Mouse (Mus musculus) ovary, postnatal 14 days (tissue): ENCODE measurements around the gene Bcr.
"Not testable (repeated sequence)": the region's sequence is repeated elsewhere in the genome, so short reads cannot be mapped to it uniquely, and the experiment has no call there.

ENCODE experiments used
- DNase-seq: peaks from one replicate; pipeline ENCODE4 v3.0.0; 2022; ENCODE audit warnings: low spot score

Bcr gene

DNA sequence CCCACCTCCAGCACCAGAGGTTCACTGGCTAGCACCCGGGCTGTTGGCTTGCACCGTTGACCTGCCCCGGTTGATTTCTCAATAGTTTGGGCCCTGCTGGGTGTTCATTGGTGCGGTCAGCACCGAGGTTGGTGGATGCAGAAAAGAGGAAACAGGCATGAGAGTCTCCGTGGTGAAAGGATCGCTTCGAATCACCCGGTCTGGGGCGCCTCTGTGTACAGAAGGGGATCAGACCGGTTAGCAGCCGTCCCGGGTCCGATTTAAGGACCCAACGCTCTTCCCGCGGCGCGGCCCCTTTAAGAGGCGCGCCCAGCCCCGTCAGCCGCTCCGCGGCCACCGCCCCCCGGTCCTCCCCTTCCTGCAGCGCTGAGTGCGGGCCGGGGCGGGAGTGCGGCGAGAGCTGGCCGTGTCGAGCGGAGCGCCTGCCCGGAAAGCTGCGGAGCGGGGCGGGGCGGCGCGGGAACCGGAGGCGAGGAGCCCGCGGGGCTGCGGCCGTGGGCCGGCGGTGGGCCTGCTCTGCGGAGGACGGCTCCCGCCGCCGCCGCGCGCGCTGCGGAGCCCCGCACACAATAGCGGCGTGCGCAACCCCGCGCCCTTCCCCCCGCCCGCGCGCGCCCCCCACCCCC is at the start of gene Bcr:
TSS of gene Bcr (plus strand) at position 376 of the 626 bp plus-strand sequence.
- DNase-seq, result peak; percentile 59

DNA sequence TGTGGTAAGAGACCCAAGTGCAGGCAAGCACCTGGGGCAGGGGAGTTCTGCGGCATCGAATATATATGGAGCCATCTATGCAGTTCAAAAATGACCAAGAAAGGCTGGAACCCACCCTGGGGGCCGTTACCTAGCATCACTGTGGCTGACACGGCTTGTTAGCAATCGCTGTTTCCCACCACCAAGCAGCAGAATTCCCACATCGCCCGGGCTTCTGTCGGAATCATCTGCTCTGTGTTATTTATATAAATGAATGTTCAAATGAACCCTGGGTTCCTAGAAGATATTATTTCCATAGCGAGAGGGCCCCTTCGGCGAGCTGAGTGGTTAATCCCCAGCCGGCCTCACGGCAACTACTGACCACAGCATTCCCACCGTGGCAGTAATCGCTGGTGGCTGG is 49.7 kb upstream of the Bcr start:
- no peak for DNase-seq

DNA sequence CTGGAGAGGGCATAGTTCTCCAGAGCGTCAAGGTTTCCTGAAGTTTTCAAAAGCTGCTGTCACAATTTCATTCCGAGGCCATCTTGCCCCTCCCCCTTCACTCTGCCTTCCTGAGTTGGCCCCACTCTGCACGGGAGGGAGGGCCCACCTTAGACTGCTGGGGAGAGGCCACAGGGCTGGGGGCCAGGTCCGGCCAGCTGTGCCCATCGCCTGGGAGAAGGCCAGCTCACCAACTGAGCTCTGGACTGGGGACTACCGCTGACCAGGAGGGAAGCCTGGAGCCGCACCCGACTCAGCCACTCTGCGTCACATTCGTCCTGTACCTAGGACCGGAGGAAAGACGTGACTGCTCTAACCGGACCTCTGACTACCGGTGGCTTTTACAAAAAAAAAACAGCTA is 44.9 kb upstream of the Bcr start:
- no peak for DNase-seq

DNA sequence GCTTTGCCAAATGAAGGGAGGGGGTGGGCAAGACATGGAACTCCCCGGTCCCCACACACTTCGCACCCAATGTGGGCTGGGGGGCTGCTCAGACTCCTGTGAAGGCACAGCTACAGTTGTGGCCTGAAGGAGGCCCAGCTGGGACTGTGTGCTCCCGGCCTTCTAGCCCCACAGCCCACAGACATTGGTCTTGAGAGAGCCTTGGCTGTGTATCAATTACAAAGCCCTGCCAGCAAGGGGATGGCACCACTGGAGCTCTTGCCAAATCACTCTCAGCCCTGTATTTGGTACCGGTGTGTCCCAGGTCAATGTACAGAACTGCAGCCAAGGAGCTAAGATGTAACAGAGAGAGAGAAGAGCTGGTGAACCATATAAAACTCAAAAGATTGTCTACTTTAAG is 43.9 kb upstream of the Bcr start:
- no peak for DNase-seq

DNA sequence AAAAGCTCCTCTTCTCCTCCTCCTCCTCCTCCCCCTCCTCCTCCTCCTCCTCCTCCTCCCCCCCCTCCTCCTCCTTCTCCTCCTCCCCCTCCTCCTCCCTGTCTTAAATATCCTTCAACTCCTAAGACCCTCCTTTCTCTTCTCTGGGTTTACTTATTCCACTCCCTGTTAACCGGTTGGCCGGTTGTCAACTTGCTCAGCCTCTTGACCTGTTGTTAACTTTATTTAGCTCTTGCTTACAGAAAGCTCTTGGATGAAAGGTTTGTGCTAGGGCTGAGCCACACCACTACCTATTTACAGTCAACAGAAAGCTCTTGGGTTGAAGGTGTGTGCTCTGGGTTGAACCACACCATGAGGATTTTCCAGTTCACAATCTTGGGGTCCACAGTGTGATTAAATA is 40.1 kb upstream of the Bcr start:
- DNase-seq, result no peak

DNA sequence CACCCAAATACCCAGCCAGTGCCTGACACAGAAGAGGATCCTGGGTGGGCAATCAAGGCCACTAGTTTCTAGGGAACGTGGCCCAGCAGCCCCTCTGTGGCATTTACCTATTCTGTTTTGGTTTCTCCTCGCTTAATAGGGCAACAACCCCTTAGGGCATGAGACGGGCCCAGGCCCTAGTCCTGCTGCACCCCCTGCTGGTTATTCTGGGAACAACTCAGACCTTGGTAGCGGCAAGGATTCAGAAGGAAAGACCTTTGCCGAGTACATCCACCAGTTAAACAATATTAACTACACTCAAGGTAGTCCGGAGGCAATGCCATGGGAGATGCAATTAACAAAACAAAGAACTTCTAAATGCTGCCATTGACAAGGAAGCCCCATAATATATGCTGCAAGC is 39.3 kb upstream of the Bcr start:
- DNase-seq, result peak; percentile 74

DNA sequence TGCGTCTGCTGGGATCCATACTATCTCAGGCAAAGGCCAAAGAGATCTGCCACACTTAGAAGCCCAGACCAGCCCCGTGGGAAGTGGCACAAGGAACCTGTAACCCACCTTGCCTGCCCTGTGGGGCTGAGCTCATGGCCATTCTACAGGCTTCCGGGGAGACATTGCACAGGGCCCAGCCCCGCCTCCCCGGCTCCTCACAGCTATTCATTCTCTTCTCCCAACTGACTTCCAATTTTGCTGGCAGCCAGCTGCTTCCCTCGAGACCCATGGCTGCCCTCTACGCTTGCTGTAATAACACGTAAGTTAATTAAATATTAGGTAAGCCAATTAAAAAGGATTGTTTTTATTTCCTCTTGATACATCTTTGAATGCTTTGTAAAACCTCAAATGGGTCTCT is 33.9 kb upstream of the Bcr start:
- no peak for DNase-seq

DNA sequence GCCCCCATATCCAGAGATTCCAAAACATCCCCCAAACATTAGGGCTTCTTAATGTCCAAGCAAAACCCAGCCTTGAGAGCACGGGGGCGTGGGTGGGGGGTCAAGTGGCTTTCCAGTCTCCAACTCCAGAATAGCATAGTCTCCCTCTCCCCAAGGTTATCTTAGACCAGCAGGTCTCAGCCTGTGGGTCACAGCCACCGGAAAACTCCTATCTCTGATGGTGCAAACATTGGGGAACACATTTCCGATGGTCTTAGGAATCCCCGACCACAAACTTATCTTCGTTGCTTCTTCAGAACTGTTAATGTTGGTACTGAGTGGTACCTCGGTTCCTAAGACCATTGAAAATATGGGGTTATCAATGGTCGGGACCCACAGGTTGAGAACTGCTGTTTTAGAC is 31.6 kb upstream of the Bcr start:
- DNase-seq, result no peak

DNA sequence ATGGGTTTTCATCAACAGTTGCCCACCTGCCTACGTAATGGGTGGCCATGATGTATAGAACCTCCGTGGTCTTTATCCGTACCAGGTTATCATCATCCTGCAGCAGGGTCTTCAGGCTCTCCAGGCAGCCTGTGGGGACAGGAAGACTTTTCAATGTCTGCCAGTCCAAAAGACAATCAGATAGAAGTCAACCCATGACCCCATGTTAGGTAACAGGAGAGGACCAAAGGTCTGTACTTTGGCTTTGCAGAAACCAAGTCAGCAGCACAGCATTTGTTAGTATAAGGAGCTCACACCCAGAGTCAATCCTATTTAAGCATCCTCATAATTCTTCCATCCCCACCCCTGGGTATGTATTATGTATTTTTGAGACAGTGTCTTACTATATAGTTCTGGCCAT is 30.7 kb upstream of the Bcr start:
- no peak for DNase-seq

DNA sequence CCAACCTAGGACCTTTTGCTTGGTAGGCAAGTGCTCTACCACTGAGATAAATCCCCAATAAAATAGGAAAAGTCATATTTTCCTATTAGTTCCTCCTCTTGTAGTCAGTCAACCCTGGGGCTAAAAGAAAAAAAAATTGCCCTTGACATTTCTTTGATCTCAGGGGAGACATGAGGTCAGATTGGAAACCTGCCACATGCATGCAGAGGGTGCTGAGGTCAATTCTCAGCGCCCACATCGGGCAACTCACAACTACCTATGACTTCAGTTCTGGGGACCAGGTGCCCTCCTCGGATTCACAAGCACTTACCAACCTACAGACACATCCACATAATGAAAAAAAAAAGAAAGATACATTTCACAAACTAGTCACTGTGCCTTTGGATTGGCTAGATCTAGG is 30.2 kb upstream of the Bcr start:
- no peak for DNase-seq

DNA sequence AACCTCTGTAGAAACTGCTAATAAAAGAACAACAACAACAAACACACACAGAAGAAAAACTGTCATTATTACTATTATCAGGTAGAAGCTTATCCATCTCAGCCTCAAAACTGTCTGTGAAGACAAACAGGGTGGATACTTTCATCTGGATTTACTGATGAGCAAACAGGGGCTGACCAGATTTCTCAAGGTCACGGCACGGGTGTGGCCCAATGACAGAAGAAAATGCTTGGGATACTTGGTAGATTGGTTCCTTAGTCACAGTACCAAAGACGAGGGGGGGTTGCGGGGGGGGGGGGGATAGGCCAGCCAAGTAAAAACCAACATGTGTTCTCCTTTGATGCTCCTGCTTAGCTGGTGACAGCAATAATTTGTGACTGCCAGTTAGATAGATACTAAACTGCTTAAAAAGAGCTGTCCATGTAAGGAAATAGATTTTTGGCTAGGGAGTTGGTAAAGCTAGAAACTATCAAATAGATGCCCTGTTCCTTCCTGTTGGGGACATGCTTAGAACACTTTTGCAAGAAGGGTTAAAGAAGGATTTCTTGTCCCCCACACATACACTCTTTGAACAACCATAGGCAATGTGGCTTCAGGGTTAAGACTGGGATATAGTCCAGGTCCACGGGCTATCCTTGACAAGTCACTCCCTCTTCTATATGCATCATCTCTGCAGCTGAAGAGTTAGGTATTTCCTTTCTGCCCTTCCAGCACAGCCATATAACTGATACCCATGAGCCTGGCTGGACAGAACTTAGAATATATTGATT is 28.9 kb upstream of the Bcr start:
- no peak for DNase-seq

DNA sequence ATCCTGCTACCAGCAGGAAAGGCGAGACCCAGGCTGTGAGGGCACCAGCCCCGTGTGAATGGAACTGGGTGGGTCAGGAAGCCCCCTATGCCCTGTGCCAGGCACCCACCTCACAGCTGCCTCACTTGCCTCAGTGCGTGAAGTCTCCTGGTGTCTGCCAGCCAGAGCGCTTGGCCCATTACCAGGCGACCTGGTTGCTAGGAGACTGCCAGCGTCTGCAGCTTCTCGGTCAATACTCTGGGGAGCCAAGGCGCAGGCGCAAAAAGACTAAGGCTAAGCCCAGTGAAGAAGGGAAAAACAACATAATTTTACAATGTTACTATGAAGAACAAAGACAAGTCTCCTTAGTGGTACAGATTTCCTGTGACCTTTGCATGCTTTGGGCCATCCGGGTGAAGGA is 28.0 kb upstream of the Bcr start, which contains the start of gene Rsph14:
TSS of gene Rsph14 (minus strand) at position 192 of the 400 bp plus-strand sequence.
- DNase-seq, result peak; percentile 59

DNA sequence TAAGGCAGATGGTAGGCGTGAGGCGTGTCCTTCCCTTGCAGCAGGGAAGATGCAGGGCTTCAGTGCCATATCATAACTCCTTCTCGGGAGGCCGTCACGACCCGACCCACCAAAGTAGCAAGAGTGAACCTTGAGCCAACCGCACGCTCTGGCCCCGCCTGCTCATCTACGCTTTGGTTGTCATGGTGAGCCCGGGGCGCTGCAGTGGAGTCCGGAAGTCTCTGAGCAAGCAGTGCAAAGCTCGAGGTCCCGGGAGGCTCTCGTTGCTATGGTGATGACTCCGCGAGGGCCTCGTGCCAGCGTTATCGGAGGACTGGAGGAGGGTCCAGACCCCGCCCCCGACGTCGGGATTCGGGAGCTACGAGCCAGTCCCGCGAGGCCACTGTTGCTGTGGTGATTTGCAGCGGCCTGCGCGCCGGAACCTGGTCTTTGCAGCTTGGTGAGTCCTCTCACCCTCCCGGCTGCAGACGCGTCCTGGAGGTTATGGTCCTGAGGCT is 23.5 kb upstream of the Bcr start, which contains the start of gene Rab36:
TSS of gene Rab36 (plus strand) at position 176 of the 497 bp plus-strand sequence.
- DNase-seq, result peak; percentile 99

DNA sequence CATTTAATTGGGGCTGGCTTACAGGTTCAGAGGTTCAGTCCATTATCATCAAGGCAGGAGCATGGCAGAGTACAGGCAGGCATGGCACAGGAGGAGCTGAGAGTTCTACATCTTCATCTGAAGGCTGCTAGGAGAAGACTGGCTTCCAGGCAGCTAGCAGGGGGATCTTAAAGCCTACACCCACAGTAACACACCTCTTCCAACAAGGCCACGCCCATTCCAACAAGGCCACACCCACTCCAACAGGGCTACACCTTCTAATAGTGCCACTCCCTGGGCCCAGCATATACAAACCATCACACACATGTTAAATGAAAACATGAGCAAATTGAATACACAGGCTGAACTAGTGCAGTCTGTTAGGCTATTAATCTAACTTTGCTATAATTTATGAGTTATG is 18.3 kb upstream of the Bcr start:
- not testable (repeated sequence) for DNase-seq

DNA sequence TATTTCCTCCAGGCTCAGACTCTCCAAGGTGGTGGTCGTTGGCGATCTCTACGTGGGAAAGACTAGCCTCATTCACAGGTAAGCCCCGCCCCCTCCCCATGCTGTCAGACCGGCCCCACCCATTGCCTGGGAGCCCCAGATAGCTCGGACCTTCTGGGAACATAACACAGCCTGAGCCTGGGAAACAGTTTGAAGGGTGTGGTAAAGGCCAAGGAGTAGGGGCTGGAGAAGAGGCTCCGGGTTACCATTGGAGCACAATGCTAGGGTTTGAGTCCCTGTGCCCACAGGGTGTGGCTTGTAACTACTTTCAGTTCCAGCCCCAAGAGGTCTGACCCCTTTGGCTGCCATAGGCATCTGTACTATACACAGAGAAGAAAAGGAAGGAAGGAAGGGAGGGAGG is 15.9 kb upstream of the Bcr start:
- no peak for DNase-seq

DNA sequence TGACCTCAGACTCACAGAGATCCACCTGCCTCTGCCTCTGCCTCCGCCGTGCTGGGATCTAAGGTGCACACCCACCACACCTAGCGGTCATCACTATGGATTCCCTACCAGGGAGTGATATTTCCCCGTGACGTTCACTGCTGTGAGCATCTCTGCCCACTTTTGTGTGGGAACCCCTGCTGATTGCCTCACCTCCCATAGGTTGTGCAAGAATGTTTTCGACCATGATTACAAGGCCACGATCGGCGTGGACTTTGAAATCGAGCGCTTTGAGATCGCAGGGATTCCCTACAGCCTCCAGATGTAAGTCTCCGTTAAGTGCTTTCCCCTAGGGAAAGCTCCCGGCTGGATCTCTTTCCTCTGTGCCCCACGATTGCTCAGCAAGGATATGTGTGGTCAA is 14.6 kb upstream of the Bcr start:
- no peak for DNase-seq

DNA sequence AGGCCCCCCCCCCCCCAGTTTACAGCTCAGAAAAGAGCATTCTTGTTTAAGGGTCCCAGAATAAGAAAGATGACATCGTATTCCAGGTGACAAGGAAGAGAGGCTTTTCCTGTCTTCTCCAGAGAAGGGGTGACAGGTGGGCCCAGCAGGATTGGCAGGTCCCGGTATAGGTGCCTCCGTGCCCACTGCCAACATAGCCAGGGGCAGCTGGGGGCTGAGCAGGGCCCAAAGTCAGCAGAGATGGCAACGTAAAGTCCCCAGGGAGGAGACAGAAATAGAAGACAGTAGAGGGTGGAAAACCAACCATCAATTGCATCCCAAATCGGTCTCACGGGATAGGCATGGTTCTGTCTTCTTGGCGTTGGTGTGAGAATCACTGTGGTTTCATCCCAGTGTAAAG is 11.7 kb upstream of the Bcr start:
- no peak for DNase-seq

DNA sequence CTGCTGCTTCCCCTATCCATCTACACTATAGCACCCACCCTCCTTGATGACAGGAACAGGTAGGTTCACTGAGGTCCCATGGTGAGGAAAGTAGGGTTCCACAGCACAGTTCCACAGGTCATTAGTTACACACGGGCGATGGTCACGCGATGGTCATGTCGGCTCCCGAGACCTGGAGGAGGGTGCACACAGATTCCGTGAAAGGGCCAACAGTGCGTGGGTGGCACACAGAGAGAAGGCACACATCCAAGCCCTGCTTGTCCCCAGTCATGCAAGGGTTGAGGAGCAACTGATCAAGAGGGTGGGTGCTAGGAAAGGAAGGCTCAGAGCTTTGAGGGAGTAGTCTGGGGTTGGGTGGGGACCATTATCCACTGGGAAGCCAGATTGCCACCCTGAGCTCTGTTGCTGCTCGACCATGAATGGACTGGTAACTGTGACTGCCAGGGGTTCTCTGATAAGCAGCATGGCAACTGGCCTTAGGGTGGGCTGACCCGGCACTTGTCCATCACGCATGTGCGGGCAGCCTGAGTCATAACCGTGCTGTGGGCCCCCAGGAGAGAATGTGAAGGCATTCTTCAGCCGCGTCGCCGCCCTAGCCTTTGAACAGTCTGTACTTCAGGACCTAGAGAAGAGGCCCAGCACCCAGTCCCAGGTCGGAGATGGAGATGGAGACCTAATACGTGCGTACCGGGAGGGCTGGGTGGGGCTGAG is 8.9 kb upstream of the Bcr start:
- no peak for DNase-seq

DNA sequence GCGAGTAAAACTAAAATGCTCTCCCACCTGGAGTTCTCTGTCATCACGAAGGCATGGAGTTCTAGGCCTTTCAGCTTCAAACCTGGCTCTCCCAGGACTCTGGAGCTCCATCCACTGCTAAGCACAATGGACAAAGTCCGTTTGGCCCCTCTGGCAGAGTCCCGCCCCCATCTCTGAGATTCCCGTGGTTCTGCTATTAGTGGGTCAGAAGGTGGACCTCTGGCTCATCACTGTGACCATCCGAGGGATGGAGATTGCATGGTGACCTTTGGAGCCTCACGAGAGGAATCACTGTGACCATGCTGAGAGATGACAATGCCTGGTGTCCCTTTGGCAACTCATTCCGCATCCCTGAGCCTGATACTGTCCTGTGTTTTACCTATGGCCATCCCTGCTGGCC is 7.5 kb upstream of the Bcr start:
- no peak for DNase-seq

DNA sequence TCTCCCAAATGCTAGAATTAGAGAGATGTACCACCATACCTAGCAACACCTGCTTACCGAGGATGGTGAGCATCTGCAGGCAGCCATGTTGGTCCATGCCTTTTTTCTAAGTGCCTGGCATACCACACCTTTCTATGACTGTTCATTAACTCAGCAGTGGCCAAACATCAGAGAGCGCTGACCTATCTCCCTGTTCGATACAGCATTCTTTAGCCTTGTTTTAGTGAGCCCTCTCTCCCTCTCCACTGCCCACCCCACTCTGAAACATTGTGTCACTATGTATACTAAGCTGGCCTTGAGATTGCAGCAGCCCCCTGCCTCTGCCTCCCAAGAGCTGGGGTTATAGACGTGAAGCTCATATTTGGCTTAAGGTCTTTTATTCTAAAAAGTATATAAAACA is 6.7 kb upstream of the Bcr start:
- no peak for DNase-seq

DNA sequence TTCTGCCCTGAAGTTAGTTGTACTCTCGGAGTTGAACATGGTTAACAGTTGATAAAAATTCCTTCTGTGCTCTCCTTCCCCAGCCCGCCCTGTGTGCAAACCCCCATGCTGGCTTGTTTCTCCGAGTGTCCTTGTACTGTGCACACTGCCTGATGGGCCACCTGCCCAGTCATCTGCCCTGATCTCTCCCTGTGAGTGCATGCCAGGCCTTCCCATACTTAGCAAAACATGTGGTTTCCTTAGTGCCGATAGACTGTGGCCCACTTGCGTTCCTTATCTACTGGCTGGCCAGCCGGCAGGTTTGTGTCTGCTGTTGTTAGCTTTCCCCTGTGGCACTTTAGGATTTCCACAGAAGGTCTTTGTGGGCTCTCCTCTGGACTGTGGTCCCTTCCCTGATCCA is 6.3 kb upstream of the Bcr start:
- no peak for DNase-seq

DNA sequence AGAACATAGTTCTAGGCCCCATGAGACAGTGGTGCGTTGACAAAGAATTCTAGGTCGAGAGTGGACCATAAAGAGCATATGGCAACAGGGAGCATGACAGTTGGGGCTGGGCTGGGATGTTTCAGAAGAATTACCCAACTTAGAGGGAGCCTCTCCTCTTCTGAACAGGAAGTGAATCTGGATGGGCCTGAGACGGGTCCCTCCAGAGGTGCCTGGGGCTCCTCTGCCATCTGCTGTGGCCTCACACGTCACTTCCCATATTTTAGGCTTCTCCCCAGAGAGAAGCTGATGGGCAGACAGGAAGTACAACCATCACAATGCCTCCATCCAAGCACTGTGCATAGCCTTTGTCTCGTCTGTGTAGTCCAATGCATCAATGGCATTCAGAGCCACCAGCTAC is 4.7 kb upstream of the Bcr start:
- DNase-seq, result no peak

DNA sequence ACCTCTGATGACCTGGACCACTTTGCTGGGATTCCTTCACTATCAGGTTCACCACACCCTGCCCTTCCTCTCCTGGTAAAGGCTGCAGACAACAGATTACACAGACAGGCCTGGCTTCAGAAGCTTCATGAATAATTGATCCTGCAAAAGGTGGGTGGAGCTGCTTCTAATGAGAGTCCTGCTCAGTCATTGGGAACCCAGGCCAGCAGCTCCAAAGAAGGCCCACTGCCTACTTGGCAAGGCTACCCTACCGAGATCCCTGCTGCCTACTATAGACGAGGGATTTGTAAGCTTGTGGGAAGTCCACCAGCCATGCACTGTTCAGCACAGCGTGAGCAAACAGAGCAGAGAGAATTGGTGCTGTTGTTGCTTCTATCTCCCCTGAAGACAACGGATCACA is 4.1 kb upstream of the Bcr start:
- no peak for DNase-seq
